8 mouse cellular contexts compared by ENCODE assay signal in genomic region chr4:109484621-109485020, GRCm38 (mm10). TPM values are rescaled to one million over a fixed set of nuclear protein-coding genes. Genes with fewer than 3 reads are reported as not detected.
DNase-seq lines count a peak whose midpoint lies in the region; ATAC-seq lines count a peak whose summit lies in the region.

Rnf11 (minus strand) TSS chr4:109484728.

- no peaks in the 10 kb centered on the region for H3K4me1 ChIP-seq in forebrain, embryonic 14.5 days (ENCODE audit: control insufficient read depth, insufficient read depth, low read length)
- no peaks in the 10 kb centered on the region for H3K4me1 ChIP-seq in hindbrain, embryonic 10.5 days (replicated peaks)
- peaks cover 20% of the 10 kb centered on the region for H3K4me1 ChIP-seq in liver, embryonic 13.5 days (replicated peaks)
- H3K4me1 ChIP-seq in neural tube, embryonic 15.5 days, result no peaks in the 10 kb centered on the region

- no peak within 1 kb of the TSS for H3K4me2 ChIP-seq in forebrain, embryonic 14.5 days (ENCODE audit: low read length)
- H3K4me2 ChIP-seq in liver, embryonic 13.5 days, result no peak within 1 kb of the TSS
- no peak within 1 kb of the TSS for H3K4me2 ChIP-seq in neural tube, embryonic 15.5 days

- no peaks in the 10 kb centered on the region for H3K36me3 ChIP-seq in forebrain, embryonic 14.5 days (ENCODE audit: control insufficient read depth, insufficient read depth, low read length)
- no peaks in the 10 kb centered on the region for H3K36me3 ChIP-seq in hindbrain, embryonic 10.5 days
- H3K36me3 ChIP-seq in liver, embryonic 13.5 days, result no peaks in the 10 kb centered on the region
- no peaks in the 10 kb centered on the region for H3K36me3 ChIP-seq in neural tube, embryonic 15.5 days

- DNase-seq in 3T3-L1 (ENCODE audit: low read depth, low spot score) (peak; percentile 90), adipocyte (ENCODE audit: low spot score) (peak; percentile 69)
- DNase-seq in forebrain, embryonic 14.5 days (ENCODE audit: low spot score), result no peak
- no peak for DNase-seq in hindbrain, embryonic 10.5 days (ENCODE audit: low spot score)
- DNase-seq in liver, embryonic 13.5 days, result no peak
- no peak for DNase-seq in ovary, postnatal 36 days (ENCODE audit: low spot score)
- DNase-seq in frontal cortex, postnatal 36 days (ENCODE audit: low spot score in 2 of 2), result no peak

- 80% methylated on average over 3 of the region's 3 CpGs for WGBS in forebrain, embryonic 14.5 days
- WGBS in hindbrain, embryonic 10.5 days, result 79% methylated on average over 3 of the region's 3 CpGs
- WGBS in liver, embryonic 13.5 days (ENCODE audit: insufficient replicate concordance), result 63% methylated on average over 3 of the region's 3 CpGs
- WGBS in neural tube, embryonic 15.5 days, result 81% methylated on average over 3 of the region's 3 CpGs

- no peaks in the 10 kb centered on the region for H3K9me3 ChIP-seq in forebrain, embryonic 14.5 days (replicated peaks; ENCODE audit: control insufficient read depth, low read length)
- H3K9me3 ChIP-seq in hindbrain, embryonic 10.5 days, result no peaks in the 10 kb centered on the region
- H3K9me3 ChIP-seq in liver, embryonic 13.5 days (replicated peaks), result no peaks in the 10 kb centered on the region
- H3K9me3 ChIP-seq in neural tube, embryonic 15.5 days (replicated peaks), result no peaks in the 10 kb centered on the region

- no peaks in the 10 kb centered on the region for H3K27me3 ChIP-seq in forebrain, embryonic 14.5 days (replicated peaks; ENCODE audit: control insufficient read depth, insufficient read depth, low read length)
- no peaks in the 10 kb centered on the region for H3K27me3 ChIP-seq in hindbrain, embryonic 10.5 days (ENCODE audit: insufficient read depth, poor library complexity, severe bottlenecking)
- H3K27me3 ChIP-seq in liver, embryonic 13.5 days, result peaks cover 5% of the 10 kb centered on the region; the same call in 1 of the 2 replicates
- no peaks in the 10 kb centered on the region for H3K27me3 ChIP-seq in neural tube, embryonic 15.5 days (replicated peaks)

- ATAC-seq in forebrain, embryonic 14.5 days, result no peak
- no peak for ATAC-seq in liver, embryonic 13.5 days (ENCODE audit: low read depth)
- no peak for ATAC-seq in neural tube, embryonic 15.5 days (ENCODE audit: low FRiP score)

- H3K27ac ChIP-seq in forebrain, embryonic 14.5 days (ENCODE audit: low read depth, low read length), result no peak within 1 kb of the TSS
- no peak within 1 kb of the TSS for H3K27ac ChIP-seq in hindbrain, embryonic 10.5 days
- H3K27ac ChIP-seq in liver, embryonic 13.5 days, result no peak within 1 kb of the TSS
- H3K27ac ChIP-seq in neural tube, embryonic 15.5 days (replicated peaks), result no peak within 1 kb of the TSS

- no peak within 1 kb of the TSS for H3K9ac ChIP-seq in forebrain, embryonic 14.5 days (ENCODE audit: low read length)
- no peak within 1 kb of the TSS for H3K9ac ChIP-seq in liver, embryonic 13.5 days
- H3K9ac ChIP-seq in neural tube, embryonic 15.5 days (replicated peaks), result no peak within 1 kb of the TSS

- no peak within 1 kb of the TSS for H3K4me3 ChIP-seq in forebrain, embryonic 14.5 days (ENCODE audit: low read depth, low read length)
- H3K4me3 ChIP-seq in hindbrain, embryonic 10.5 days, result no peak within 1 kb of the TSS
- no peak within 1 kb of the TSS for H3K4me3 ChIP-seq in liver, embryonic 13.5 days (replicated peaks)
- no peak within 1 kb of the TSS for H3K4me3 ChIP-seq in neural tube, embryonic 15.5 days (replicated peaks)

RNA-seq across cellular contexts. Expression of gene Rnf11, which starts in this region (rescaled TPM):
- 69.4 and 74.1 TPM in 2 replicates for polyA plus RNA-seq in forebrain, embryonic 14.5 days (2014; fragmentation: Nextera tagmentation; extraction: Ambion mirVana)
- polyA plus RNA-seq in hindbrain, embryonic 10.5 days (2016; fragmentation: Nextera tagmentation; extraction: Ambion mirVana), result 23.4 and 30.3 TPM in 2 replicates
- polyA plus RNA-seq in liver, embryonic 13.5 days (2015; fragmentation: Nextera tagmentation; extraction: Ambion mirVana), result 30.5 and 31.1 TPM in 2 replicates
- 58.1 and 67.8 TPM in 2 replicates for polyA plus RNA-seq in neural tube, embryonic 15.5 days (2015; fragmentation: Nextera tagmentation; extraction: Ambion mirVana)

Comparison
In these comparisons a context has a peak if more than half of its experiments do, and no peak if none do; other contexts are left out.
1. DNase-seq: peak in 3T3-L1 (single experiment) and adipocyte (single experiment); none in forebrain, embryonic 14.5 days (single experiment), hindbrain, embryonic 10.5 days (single experiment), liver, embryonic 13.5 days (single experiment), ovary, postnatal 36 days (single experiment) and frontal cortex, postnatal 36 days (0 of 2).